Mouse (Mus musculus) hindbrain, embryonic 10.5 days (tissue): ENCODE data around the gene Corin. TPM values are rescaled to one million over a fixed set of nuclear protein-coding genes. Genes with fewer than 3 reads are reported as not detected.
A peak's percentile ranks its signal among the peaks of the same experiment; 100 is the strongest.

Experiments
- DNase-seq: peaks from one replicate; pipeline ENCODE4 v3.0.0-alpha.2; 2017; ENCODE audit warnings: low spot score
- H3K27ac ChIP-seq: fragments of 300-500 bp; sonication (generic); 2 replicates; pipeline ENCODE4 v1.5.1; 2016; ENCODE audit warnings: mild to moderate bottlenecking, moderate library complexity
- H3K27me3 ChIP-seq: fragments of 300-500 bp; sonication (generic); 2 replicates; pipeline ENCODE4 v1.6.1; 2016; ENCODE audit warnings: mild to moderate bottlenecking; ENCODE audit not compliant: poor library complexity, insufficient read depth, severe bottlenecking
- H3K36me3 ChIP-seq: fragments of 300-500 bp; sonication (generic); 2 replicates; pipeline ENCODE4 v1.6.1; 2016; ENCODE audit warnings: mild to moderate bottlenecking, moderate library complexity
- H3K4me1 ChIP-seq: fragments of 300-500 bp; sonication (generic); replicated peaks from 2 replicates; pipeline ENCODE4 v1.6.1; 2016; ENCODE audit warnings: mild to moderate bottlenecking
- H3K4me3 ChIP-seq: fragments of 300-500 bp; sonication (generic); 2 replicates; pipeline ENCODE4 v1.5.1; 2016; ENCODE audit warnings: mild to moderate bottlenecking, moderate library complexity
- H3K9me3 ChIP-seq: fragments of 300-500 bp; sonication (generic); 2 replicates; pipeline ENCODE4 v1.6.1; 2016; ENCODE audit warnings: mild to moderate bottlenecking, moderate library complexity
- WGBS: fragments of 180-500 bp; shearing (Covaris S2); methylation state at CpG from one replicate; pipeline ENCODE4 v1.1.7; 2016; 5-methylcytosine and 5-hydroxymethylcytosine counted together
- polyA plus RNA-seq: library from polyadenylated mRNA; unstranded; fragments of >200 nt; fragmentation: Nextera tagmentation; extraction: Ambion mirVana; gene quantifications from 2 replicates; pipeline ENCODE4 v1.2.1, GENCODE M21; 2016

Corin gene
- polyA plus RNA-seq: 5.8 and 7.8 TPM in 2 replicates

DNA sequence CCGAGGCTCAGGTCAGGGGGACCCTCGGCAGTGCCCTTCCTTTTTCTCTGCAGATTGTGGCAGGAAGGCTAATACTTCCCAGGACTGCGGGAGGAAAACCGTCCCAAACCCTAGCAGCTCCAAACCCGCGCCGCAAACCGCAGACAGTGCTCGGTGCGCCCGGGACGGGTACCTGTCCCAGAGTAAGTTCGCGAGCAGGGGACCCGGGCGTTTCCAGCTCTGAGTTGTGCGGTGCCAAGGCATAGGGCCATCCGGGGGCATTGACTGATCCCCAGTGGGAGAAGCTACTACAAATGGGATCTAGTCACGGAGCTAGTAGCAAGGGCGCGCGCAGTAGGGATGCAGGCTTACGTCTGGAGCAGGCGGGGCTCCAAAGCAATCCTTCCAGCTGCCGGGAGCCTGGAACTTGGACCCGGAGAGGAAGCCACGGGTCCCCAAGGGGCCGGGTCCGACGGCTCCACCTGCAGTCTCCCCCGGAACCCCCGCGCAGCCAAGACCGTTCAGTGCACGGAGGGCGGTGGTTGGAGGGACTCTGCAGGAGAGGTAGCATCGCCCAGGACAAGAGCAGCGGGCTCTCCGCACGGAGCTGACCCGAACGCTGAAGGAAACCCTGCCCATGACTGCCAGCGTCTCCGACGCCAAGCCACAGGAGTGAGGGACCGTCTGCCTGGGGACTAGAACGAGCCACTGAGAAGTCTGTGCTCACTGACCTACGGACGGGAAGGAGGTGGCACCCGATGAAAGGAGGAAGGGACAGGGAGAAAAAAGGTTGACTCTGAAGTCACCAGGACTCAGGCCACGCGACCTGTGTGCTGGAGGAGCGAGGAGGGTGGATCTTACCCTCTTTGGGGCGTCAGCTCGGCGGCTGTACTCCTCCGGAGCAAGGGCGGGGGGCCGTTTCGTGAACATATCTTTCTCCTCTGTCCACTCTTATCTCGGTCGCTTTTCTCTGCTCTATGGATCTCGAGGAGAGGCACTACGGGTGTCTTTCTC, at the start of gene Corin:
TSS of gene Corin (minus strand) at position 943 of the 993 bp plus-strand sequence.
- DNase-seq: peak; percentile 46
- peak within 1 kb of the TSS; percentile 58 for H3K4me3 ChIP-seq
- peaks cover 26% of the 10 kb centered on the region for H3K4me1 ChIP-seq
- H3K36me3 ChIP-seq: 0 out of 2 replicates have a peak, but pooled peaks cover 4% of the 10 kb centered on the region
- 2% methylated on average over 64 of the region's 64 CpGs for WGBS
- peak within 1 kb of the TSS; percentile 70 for H3K27ac ChIP-seq
- H3K27me3 ChIP-seq: peaks cover 48% of the 10 kb centered on the region
- H3K9me3 ChIP-seq: no peaks in the 10 kb centered on the region

DNA sequence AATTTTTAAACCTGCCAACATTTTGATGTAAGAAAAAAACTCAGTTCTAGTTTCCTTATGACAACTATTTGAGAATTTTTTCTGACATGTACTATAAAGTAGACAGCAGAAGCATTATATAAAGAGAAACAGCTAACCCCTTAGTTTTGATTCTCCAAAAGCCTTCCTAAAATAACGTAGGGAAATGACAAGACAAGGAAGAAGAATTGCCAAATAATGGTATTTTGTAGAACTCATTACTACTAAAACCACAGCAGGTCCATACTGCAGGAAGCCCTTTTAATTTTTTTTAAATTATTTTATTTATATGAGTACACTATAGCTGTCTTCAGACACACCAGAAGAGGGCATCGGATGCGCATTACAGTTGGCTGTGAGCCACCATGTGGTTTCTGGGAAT, 46.9 kb upstream of the Corin start:
- no peaks in the 10 kb centered on the region for H3K9me3 ChIP-seq
- no peak for DNase-seq
- no peaks in the 10 kb centered on the region for H3K27me3 ChIP-seq
- no peak overlapping the region for H3K27ac ChIP-seq
- H3K4me3 ChIP-seq: no peak overlapping the region
- 91% methylated on average over 3 of the region's 3 CpGs for WGBS
- no peaks in the 10 kb centered on the region for H3K4me1 ChIP-seq
- H3K36me3 ChIP-seq: peaks cover 70% of the 10 kb centered on the region

DNA sequence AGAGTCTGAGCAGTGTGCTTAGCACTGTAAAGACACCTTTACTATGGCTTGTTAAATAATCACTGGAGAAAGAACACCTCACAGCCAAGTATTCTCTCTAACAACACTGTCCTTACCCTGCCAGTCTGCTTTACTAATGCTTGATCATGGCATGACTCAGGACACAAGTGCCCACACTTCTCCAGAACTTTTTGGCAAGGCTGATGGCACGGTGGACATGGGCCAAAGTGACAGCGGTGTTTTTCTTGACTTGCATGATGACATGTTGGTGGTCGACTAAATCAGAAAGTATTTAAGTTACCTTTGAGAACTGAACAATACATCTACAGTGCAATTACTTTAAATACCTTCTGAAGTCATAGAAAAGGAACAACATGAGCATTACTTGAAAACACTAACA, 24.6 kb upstream of the Corin start:
- Histone ChIP-seq H3K4me1 (no peaks in the 10 kb centered on the region), H3K27ac (no peak overlapping the region), H3K27me3 (no peaks in the 10 kb centered on the region), H3K36me3 (peaks cover 62% of the 10 kb centered on the region), H3K9me3 (no peaks in the 10 kb centered on the region), H3K4me3 (no peak overlapping the region)
- DNase-seq: no peak
- WGBS: 96% methylated on average over 3 of the region's 3 CpGs

DNA sequence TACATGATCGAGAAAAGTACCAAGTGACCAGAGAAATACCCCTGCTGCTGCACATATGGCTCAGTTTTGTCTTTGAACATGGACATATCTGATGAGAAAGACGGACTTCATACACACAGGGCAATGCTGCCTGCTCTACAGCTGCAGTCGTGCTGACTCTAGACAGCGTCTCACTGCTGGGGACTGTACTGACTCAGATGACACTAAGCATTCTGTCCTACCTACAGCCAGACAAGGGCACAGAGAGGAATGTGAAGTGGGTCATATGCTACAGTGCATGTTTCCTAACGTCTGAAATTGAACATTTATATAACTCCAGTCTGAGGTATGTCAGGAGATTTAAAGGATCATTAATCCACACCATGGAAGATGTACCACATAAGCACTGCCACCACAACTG, 9.5 kb upstream of the Corin start:
- Histone ChIP-seq H3K9me3 (no peaks in the 10 kb centered on the region), H3K4me1 (no peaks in the 10 kb centered on the region), H3K4me3 (no peak overlapping the region), H3K36me3 (peaks cover 63% of the 10 kb centered on the region), H3K27me3 (no peaks in the 10 kb centered on the region), H3K27ac (no peak overlapping the region)
- 91% methylated on average over 5 of the region's 5 CpGs for WGBS
- DNase-seq: no peak

DNA sequence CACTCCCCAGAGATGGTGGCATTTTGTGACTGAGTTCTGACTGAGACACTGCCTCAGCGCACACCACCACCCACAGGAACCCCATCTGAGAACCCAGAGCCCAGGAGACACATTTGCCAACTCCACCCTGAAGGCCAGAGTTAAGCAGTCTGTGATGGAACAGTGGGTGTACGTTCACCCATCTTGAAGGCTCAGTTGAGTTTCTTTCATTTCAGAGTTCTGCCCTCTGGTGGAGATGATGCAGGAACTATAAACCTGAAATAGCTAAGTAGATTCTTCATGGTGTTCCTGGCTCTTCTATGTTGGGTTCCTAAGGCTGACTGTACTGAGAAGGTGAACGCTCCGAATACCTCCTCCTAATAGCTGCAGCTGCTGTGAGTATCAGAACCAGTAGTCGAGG, 1.5 kb upstream of the Corin start:
- H3K27me3 ChIP-seq: peaks cover 48% of the 10 kb centered on the region
- 74% methylated on average over 5 of the region's 5 CpGs for WGBS
- no peak overlapping the region for H3K4me3 ChIP-seq
- H3K9me3 ChIP-seq: no peaks in the 10 kb centered on the region
- H3K27ac ChIP-seq: no peak overlapping the region
- 0 out of 2 replicates have a peak, but pooled peaks cover 4% of the 10 kb centered on the region for H3K36me3 ChIP-seq
- DNase-seq: no peak
- peaks cover 26% of the 10 kb centered on the region for H3K4me1 ChIP-seq

DNA sequence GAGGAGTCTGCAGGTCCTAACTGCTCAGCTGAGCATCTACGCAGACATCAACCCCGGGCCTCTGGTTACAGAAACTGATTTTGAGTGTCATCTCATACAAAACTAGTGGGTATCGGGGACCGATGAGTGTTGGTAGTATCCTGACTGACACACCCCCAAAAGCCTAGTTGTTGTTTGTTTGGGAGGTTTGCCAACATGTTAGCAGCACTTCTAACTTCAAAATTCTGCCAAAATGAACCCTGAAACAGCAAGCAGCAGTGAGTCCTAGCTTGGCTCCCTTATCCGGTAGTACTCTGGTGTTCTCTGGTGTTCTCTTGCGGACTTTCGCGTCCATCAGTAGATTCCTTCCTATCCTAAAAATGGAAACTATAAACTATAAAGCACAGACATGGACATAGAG, 1.5 kb downstream of the Corin start:
- 72% methylated on average over 8 of the region's 8 CpGs for WGBS
- Histone ChIP-seq H3K9me3 (no peaks in the 10 kb centered on the region), H3K4me1 (peaks cover 26% of the 10 kb centered on the region), H3K4me3 (peak overlapping the region; percentile 58), H3K27ac (no peak overlapping the region), H3K36me3 (no peaks in the 10 kb centered on the region), H3K27me3 (peaks cover 48% of the 10 kb centered on the region)
- no peak for DNase-seq

DNA sequence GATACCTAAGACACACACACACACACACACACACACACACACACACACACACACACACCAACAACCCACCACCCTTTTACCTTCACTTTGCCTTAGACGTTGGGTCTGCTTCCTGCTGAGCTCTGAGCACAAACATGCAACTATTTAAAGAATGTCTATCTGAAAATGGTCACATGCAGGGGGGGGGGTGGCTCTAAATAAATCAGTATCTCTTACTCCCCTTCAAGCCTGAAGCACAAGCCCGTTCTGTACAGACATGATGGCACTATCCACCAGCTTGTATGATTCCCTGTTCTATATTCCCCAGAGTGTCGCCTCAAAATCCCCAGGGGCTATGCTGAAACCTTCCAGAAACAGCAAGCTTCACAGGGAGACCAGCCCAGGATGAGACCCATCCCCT, 2.5 kb downstream of the Corin start:
- Histone ChIP-seq H3K4me3 (no peak overlapping the region), H3K9me3 (no peaks in the 10 kb centered on the region), H3K27ac (no peak overlapping the region), H3K4me1 (peaks cover 26% of the 10 kb centered on the region), H3K36me3 (no peaks in the 10 kb centered on the region), H3K27me3 (peaks cover 48% of the 10 kb centered on the region)
- 56% methylated on average over 3 of the region's 3 CpGs for WGBS
- no peak for DNase-seq

DNA sequence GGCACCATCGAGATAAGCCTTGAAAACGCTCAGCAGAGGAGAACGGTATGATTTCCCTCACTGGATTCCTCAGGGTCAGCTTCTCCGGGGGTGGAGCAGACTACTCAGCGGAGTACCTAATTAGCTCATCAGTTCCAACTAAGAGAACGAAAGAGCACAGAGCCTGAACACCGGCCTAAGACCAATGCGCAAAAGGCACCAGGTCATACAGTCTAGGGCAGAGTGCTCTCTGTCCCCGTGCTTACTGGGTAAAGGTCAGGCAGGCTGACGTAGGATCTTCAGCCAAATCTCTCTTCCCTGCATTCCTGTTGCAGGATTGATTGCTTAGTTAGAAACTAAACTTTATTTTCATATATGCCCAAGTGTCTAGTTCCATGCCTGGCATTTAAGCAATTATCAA, 6.0 kb downstream of the Corin start:
- DNase-seq: no peak
- 84% methylated on average over 10 of the region's 10 CpGs for WGBS
- Histone ChIP-seq H3K4me3 (no peak overlapping the region), H3K4me1 (peaks cover 12% of the 10 kb centered on the region), H3K27me3 (peaks cover 23% of the 10 kb centered on the region), H3K27ac (no peak overlapping the region), H3K9me3 (no peaks in the 10 kb centered on the region), H3K36me3 (no peaks in the 10 kb centered on the region)

DNA sequence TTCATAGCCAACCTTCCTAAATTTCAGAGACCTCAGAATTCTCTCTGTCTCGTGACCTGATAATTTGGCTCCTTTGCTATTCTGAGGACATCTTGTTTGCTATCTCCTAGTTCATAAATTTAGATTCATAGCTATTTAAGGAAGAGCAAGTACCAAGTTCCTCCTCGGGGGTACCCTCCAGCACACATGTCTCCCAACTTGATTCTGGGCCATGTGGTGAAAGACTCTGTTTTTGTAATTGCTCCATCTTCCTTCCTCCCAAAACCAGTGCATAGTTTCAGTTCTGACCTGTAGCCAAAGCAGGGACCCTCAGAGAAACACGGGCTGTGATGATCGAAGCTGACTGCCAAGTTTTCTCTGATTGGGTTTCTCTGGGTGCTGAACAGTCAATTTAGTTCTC, 7.5 kb downstream of the Corin start:
- Histone ChIP-seq H3K36me3 (no peaks in the 10 kb centered on the region), H3K4me1 (peaks cover 5% of the 10 kb centered on the region; the same call in 1 of the 2 replicates), H3K27me3 (peaks cover 7% of the 10 kb centered on the region), H3K4me3 (no peak overlapping the region), H3K9me3 (no peaks in the 10 kb centered on the region), H3K27ac (no peak overlapping the region)
- no peak for DNase-seq
- WGBS: 85% methylated on average over 4 of the region's 4 CpGs

DNA sequence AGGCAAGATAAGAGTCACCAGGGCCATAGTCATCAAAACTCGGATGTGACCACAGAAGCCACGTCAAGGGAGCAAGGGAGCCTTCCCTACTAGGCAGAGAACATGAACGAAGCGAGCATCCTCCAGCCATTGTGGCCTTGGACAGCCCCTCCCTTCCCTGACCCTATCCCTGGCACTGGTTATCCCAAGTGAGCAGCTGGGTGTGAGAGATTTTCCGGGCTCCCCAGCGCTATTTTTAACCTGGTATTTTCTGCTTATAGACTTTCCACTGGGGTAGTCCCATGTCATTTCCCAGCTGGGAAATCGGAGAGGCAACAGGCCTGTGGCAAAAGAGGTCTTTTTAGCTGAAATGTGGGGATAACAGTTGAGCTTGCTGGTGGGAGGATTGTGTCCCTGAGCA, 10.4 kb downstream of the Corin start:
- 80% methylated on average over 7 of the region's 7 CpGs for WGBS
- no peaks in the 10 kb centered on the region for H3K27me3 ChIP-seq
- no peak overlapping the region for H3K4me3 ChIP-seq
- H3K36me3 ChIP-seq: no peaks in the 10 kb centered on the region
- no peaks in the 10 kb centered on the region for H3K9me3 ChIP-seq
- DNase-seq: no peak
- no peaks in the 10 kb centered on the region for H3K4me1 ChIP-seq
- H3K27ac ChIP-seq: no peak overlapping the region

DNA sequence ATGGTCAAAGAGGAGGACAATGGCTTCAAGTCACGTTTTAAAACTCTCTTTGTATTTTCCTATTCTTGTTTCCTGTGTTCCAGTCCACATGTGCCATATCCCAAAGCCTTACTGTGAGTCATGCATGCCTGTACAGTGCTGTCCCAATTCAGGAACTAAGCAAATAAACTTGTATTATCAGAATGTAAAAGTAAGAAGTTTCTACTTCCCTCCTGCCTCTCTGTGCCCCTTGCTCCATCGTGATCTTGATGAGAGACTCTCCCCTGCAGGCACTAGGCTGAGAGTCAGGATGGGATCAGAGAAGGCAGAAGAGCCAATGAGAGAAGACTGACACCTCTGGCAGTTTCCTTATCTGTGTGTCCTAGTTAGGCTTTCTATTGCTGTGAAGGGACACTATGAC, 13.0 kb downstream of the Corin start:
- no peaks in the 10 kb centered on the region for H3K36me3 ChIP-seq
- no peaks in the 10 kb centered on the region for H3K9me3 ChIP-seq
- H3K4me3 ChIP-seq: no peak overlapping the region
- H3K27ac ChIP-seq: no peak overlapping the region
- DNase-seq: no peak
- WGBS: 69% methylated on average over 2 of the region's 2 CpGs
- no peaks in the 10 kb centered on the region for H3K4me1 ChIP-seq
- no peaks in the 10 kb centered on the region for H3K27me3 ChIP-seq

DNA sequence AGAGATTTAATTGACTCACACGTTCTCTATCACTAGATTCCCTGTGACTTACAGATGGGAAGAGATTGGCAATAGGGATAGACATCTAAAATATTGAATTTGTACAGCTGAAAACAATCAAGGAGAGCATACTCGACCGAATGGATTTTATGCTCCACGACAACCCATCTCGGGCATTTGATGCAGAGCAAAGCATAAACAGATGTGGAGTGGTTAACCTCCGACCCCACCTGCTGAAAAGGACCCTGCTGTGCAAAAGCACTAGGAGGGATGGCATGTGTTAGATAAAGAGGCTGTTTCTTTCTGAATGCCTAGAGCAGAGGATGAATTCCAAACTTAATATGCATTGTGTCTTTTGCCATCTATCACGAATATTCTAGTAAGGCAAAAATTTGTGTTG, 23.8 kb downstream of the Corin start:
- 19% methylated on average over 7 of the region's 7 CpGs for WGBS
- H3K4me1 ChIP-seq: peaks cover 6% of the 10 kb centered on the region; the same call in 1 of the 2 replicates
- H3K4me3 ChIP-seq: no peak overlapping the region
- no peak overlapping the region for H3K27ac ChIP-seq
- H3K9me3 ChIP-seq: no peaks in the 10 kb centered on the region
- no peaks in the 10 kb centered on the region for H3K27me3 ChIP-seq
- no peaks in the 10 kb centered on the region for H3K36me3 ChIP-seq
- peak; percentile 52 for DNase-seq

DNA sequence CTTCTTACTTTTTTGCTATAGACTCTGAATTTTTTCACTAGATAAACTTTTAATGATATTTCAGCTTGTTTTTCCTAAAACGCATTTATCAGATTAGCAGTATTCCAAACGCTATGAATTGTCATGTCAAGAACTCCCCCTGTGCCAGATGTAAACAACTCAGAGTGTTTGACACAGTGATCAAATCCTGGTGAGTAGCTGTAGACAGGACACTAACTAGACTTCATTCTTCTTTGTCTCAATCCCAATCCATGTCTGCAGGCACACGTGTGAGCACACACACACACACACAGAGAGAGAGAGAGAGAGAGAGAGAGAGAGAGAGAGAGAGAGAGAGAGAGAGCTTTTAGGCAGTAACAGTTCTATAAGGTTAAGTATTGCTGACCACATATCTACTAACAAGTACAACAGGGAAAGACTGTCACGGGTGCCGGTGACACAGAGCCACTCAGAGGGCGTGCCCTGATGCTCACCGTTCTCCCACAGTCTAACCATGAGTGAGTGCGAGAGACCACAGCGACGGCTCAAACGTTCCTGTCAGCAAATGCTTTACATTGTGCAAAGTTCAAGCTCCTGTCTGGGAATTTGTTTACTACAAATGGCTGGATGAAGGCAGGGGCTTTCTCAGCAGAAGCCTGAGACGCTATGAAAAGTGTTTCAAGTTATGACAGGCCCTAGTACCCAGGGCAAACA, 31.8 kb downstream of the Corin start:
- no peaks in the 10 kb centered on the region for H3K36me3 ChIP-seq
- H3K27ac ChIP-seq: no peak overlapping the region
- no peak for DNase-seq
- H3K27me3 ChIP-seq: no peaks in the 10 kb centered on the region
- H3K4me3 ChIP-seq: no peak overlapping the region
- no peaks in the 10 kb centered on the region for H3K4me1 ChIP-seq
- 78% methylated on average over 12 of the region's 12 CpGs for WGBS
- no peaks in the 10 kb centered on the region for H3K9me3 ChIP-seq
